Mouse (Mus musculus): ENCODE results near the gene Bean1. TPM values are rescaled to one million over a fixed set of nuclear protein-coding genes. Genes with fewer than 3 reads are reported as not detected.

The Bean1 gene
- polyA plus RNA-seq, 1 experiment, result not detected

GRCm38 (mm10) chr8:104136277-104136676, 34.0 kb upstream of the Bean1 start:
- Histone ChIP-seq H3K27me3 (ENCODE audit: control insufficient read depth) (no peaks in the 10 kb centered on the region), H3K36me3 (ENCODE audit: control insufficient read depth) (no peaks in the 10 kb centered on the region), H3K4me3 (replicated peaks) (no peak overlapping the region), H3K4me1 (ENCODE audit: control insufficient read depth) (no peaks in the 10 kb centered on the region), H3K9me3 (ENCODE audit: control insufficient read depth, low read length) (no peaks in the 10 kb centered on the region)
- TF ChIP-seq GATA1 (IDR thresholded peaks at IDR 0.05; ENCODE audit: low read length) (no peak), TAL1 (IDR thresholded peaks at IDR 0.05; ENCODE audit: low read length) (no peak)

DNA sequence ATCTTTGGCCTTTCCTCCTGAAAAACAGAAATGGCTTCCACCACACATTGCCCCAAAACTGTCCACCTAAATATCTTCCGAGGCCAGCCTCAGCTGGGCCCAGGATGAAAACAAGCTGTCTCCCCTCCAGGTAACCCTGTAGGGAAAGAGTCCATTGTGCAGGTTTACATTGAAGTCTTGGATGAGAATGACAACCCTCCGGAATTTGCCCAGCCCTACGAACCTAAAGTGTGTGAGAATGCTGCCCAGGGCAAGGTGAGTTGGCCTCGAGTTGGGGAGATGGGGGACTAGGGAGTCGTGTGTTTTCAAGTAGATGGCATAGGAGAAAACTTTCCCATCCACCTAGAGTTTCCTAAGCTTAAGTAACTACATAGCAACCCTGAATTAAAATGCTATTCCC, 32.6 kb upstream of the Bean1 start:
- H3K4me3 ChIP-seq (replicated peaks), result no peak overlapping the region

DNA sequence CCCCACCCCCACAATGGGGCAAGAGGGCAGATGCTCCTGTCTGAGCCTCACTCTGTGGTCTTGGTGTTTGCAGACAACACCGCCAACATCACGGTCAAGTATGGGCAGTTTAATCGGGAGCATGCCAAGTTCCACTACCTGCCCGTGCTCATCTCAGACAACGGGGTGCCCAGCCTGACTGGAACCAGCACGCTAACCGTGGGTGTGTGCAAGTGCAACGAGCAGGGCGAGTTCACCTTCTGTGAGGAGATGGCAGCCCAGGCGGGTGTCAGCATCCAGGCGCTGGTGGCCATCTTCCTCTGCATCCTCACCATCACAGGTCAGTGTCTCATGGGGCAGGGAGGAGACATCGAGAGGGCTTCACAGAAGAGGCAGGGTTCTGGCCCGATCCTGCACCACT, 29.6 kb upstream of the Bean1 start:
- H3K36me3 ChIP-seq (ENCODE audit: control insufficient read depth), result no peaks in the 10 kb centered on the region
- no peak for TF ChIP-seq GATA1 (IDR thresholded peaks at IDR 0.05; ENCODE audit: low read length)
- TF ChIP-seq TAL1 (IDR thresholded peaks at IDR 0.05; ENCODE audit: low read length), result no peak
- no peaks in the 10 kb centered on the region for H3K27me3 ChIP-seq (ENCODE audit: control insufficient read depth)
- no peak overlapping the region for H3K4me3 ChIP-seq (replicated peaks)
- no peaks in the 10 kb centered on the region for H3K9me3 ChIP-seq (ENCODE audit: control insufficient read depth, low read length)
- no peaks in the 10 kb centered on the region for H3K4me1 ChIP-seq (ENCODE audit: control insufficient read depth)

More for the DNA sequence above, 32.6 kb upstream of the Bean1 start:
- TF ChIP-seq GATA1 (IDR thresholded peaks at IDR 0.05; ENCODE audit: low read length), result no peak
- TF ChIP-seq TAL1 (IDR thresholded peaks at IDR 0.05; ENCODE audit: low read length), result no peak
- Histone ChIP-seq H3K27me3 (ENCODE audit: control insufficient read depth) (no peaks in the 10 kb centered on the region), H3K4me1 (ENCODE audit: control insufficient read depth) (no peaks in the 10 kb centered on the region), H3K36me3 (ENCODE audit: control insufficient read depth) (no peaks in the 10 kb centered on the region), H3K9me3 (ENCODE audit: control insufficient read depth, low read length) (no peaks in the 10 kb centered on the region)

GRCm38 (mm10) chr8:104142415-104142814, 27.8 kb upstream of the Bean1 start:
- Histone ChIP-seq H3K9me3 (ENCODE audit: control insufficient read depth, low read length) (no peaks in the 10 kb centered on the region), H3K4me3 (replicated peaks) (no peak overlapping the region), H3K4me1 (ENCODE audit: control insufficient read depth) (no peaks in the 10 kb centered on the region), H3K36me3 (ENCODE audit: control insufficient read depth) (no peaks in the 10 kb centered on the region), H3K27me3 (ENCODE audit: control insufficient read depth) (no peaks in the 10 kb centered on the region)
- TF ChIP-seq TAL1 (IDR thresholded peaks at IDR 0.05; ENCODE audit: low read length) (no peak), GATA1 (IDR thresholded peaks at IDR 0.05; ENCODE audit: low read length) (no peak)

- no peak overlapping the region for H3K4me3 ChIP-seq (replicated peaks)
- TF ChIP-seq GATA1 (IDR thresholded peaks at IDR 0.05; ENCODE audit: low read length), result no peak
- no peaks in the 10 kb centered on the region for H3K9me3 ChIP-seq (ENCODE audit: control insufficient read depth, low read length)
- no peaks in the 10 kb centered on the region for H3K36me3 ChIP-seq (ENCODE audit: control insufficient read depth)
- no peaks in the 10 kb centered on the region for H3K4me1 ChIP-seq (ENCODE audit: control insufficient read depth)
- no peaks in the 10 kb centered on the region for H3K27me3 ChIP-seq (ENCODE audit: control insufficient read depth)
Observed at GRCm38 (mm10) chr8:104143379-104143778, 26.9 kb upstream of the Bean1 start.

DNA sequence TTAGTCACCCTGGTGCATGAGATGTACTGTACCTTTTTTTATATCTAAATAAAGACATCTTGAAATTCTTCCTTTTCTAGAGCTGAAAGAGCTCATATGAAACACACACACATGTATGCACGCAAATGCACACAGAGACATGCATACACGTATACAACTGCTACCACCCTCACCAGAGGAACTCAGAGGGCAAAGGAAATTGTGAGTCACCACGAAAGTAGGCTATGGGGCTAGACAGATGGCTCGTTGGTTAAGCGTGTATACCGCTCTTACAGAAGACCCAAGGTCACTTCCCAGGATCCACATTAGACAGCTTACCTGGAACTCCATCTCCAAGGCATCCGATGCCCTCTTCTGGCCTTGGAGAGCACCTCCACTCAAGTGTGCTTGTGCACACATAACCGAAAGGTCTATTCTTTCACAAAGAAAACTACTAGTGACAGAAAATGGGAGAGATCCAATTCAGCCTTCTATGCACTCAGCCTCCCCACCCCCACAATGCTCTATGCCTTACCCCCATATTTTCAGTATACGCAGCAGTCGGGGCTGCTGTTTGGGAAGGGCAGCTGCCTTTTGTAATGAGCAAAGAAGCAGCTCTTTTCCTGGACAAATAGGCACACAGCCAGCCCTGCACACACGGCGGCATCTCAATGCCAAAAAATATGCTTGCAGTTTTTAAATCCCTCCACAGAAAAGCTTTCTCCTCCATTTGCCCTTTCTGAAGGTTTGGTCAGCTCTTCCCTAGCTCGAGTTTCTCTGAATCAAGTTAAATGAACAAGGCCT, 25.6 kb upstream of the Bean1 start:
- Histone ChIP-seq H3K9me3 (ENCODE audit: control insufficient read depth, low read length) (no peaks in the 10 kb centered on the region), H3K36me3 (ENCODE audit: control insufficient read depth) (no peaks in the 10 kb centered on the region), H3K4me3 (replicated peaks) (no peak overlapping the region), H3K4me1 (ENCODE audit: control insufficient read depth) (no peaks in the 10 kb centered on the region), H3K27me3 (ENCODE audit: control insufficient read depth) (no peaks in the 10 kb centered on the region)
- TF ChIP-seq TAL1 (IDR thresholded peaks at IDR 0.05; ENCODE audit: low read length) (no peak), GATA1 (IDR thresholded peaks at IDR 0.05; ENCODE audit: low read length) (no peak)

DNA sequence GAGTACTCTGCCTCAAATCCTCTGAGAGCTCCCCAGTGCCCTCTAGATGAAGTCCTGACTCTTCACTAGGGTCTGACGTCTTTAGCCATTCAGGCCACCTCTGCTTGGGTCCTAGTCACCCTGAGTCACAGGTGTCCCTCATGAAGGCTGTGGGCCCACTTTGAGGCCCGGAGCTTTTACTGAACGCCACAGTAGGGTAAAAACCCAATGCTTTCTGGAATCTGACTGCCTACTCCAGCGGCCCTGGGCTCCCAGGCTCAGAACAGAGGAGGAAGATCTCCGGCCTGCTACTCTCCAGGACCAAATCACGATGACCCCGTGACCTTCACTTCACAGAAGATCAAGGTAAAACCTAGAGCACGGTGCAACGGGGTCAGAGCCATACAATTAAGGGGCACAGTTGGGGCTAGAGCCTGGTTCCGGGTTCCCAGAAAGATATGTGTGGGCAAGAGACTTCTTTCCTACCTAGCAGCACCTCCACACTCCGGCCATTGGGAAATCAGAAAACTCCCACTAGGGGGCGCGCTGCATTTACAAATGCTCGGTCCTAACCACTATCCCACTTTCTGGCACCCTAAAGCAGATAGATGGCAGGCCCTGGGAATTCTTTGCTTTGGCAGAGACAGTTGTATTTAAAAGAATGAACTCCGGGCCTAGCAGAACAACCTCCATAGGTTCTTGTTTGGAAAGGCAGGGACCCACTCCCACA, 24.1 kb upstream of the Bean1 start:
- no peaks in the 10 kb centered on the region for H3K36me3 ChIP-seq (ENCODE audit: control insufficient read depth)
- no peaks in the 10 kb centered on the region for H3K4me1 ChIP-seq (ENCODE audit: control insufficient read depth)
- H3K27me3 ChIP-seq (ENCODE audit: control insufficient read depth), result no peaks in the 10 kb centered on the region
- TF ChIP-seq GATA1 (IDR thresholded peaks at IDR 0.05; ENCODE audit: low read length) (no peak), TAL1 (IDR thresholded peaks at IDR 0.05; ENCODE audit: low read length) (no peak)
- no peak overlapping the region for H3K4me3 ChIP-seq (replicated peaks)
- no peaks in the 10 kb centered on the region for H3K9me3 ChIP-seq (ENCODE audit: control insufficient read depth, low read length)

DNA sequence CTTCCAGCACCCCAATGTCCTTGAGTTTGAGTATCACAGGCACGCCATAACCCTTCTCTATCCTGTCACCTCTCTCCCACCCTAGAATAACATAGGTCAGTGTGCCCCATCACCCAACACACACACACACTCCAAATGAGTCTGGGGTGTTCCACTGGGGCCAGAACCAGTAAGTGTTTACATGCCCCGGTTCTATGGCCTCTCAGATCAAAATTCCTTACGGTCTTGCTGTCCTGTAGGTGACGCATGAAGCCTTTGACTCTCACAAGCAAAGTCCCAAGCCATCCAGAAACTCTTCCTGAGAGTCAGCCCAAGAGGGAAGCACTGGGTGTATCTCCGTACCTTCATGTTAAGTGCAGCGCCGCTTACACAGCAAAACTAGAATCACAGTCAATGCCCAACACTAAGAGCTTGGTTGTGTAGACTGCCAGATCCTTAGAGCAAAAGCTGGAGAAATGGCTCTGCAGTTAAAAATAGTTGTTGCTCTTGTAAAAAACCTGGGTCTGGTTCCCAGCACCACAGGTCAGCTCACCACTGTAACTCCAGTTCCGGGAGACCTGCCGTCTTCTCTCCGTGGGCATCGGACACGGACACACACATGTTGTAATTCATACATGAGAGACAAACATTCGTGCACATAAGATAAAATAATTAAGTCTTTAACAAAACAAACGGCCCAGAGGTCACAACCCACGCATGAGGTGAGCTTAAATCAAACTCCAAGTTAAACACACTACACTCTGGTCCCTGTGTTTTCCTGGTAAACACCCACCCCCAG, 23.3 kb upstream of the Bean1 start:
- H3K4me3 ChIP-seq (replicated peaks), result no peak overlapping the region
- H3K4me1 ChIP-seq (ENCODE audit: control insufficient read depth), result no peaks in the 10 kb centered on the region
- H3K36me3 ChIP-seq (ENCODE audit: control insufficient read depth), result no peaks in the 10 kb centered on the region
- no peaks in the 10 kb centered on the region for H3K9me3 ChIP-seq (ENCODE audit: control insufficient read depth, low read length)
- TF ChIP-seq TAL1 (IDR thresholded peaks at IDR 0.05; ENCODE audit: low read length), result no peak
- TF ChIP-seq GATA1 (IDR thresholded peaks at IDR 0.05; ENCODE audit: low read length), result no peak
- H3K27me3 ChIP-seq (ENCODE audit: control insufficient read depth), result no peaks in the 10 kb centered on the region

DNA sequence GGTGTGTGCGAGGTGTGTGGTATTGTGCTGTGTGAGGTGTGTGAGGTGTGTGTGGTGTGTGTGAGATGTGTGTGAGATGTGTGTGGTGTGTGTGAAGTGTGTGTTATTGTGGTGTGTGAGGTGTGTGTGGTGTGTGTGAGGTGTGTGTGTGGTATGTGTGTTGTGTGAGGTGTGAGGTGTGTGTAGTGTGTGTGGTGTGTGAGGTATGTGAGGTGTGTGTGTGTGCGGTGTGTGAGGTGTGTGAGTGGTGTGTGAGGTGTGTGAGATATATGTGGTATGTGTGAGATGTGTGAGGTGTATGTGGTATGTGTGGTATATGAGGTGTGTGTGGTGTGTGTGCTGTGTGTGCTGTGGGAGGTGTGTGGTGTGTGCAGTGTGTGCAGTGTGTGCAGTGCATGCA, 22.3 kb upstream of the Bean1 start:
- TF ChIP-seq TAL1 (IDR thresholded peaks at IDR 0.05; ENCODE audit: low read length) (no peak), GATA1 (IDR thresholded peaks at IDR 0.05; ENCODE audit: low read length) (no peak)
- H3K36me3 ChIP-seq (ENCODE audit: control insufficient read depth), result no peaks in the 10 kb centered on the region
- H3K27me3 ChIP-seq (ENCODE audit: control insufficient read depth), result no peaks in the 10 kb centered on the region
- H3K4me1 ChIP-seq (ENCODE audit: control insufficient read depth), result no peaks in the 10 kb centered on the region
- no peak overlapping the region for H3K4me3 ChIP-seq (replicated peaks)
- no peaks in the 10 kb centered on the region for H3K9me3 ChIP-seq (ENCODE audit: control insufficient read depth, low read length)

Data from erythroblast, embryonic 14.5 days (primary cell).